Mouse (Mus musculus) erythroblast, embryonic 14.5 days (primary cell): Measurements from ENCODE around the gene Bglap. TPM values are rescaled to one million over a fixed set of nuclear protein-coding genes. Genes with fewer than 3 reads are reported as not detected.
"Not testable (repeated sequence)": the region's sequence is repeated elsewhere in the genome, so short reads cannot be mapped to it uniquely, and the experiment has no call there.

ENCODE experiments used
- H3K27me3 ChIP-seq: 2 replicates; pipeline ENCODE4 v1.6.1; 2012; ENCODE audit warnings: inconsistent platforms; ENCODE audit not compliant: control insufficient read depth
- H3K36me3 ChIP-seq: 2 replicates; pipeline ENCODE4 v1.6.1; 2012; ENCODE audit warnings: mild to moderate bottlenecking, inconsistent platforms; ENCODE audit not compliant: control insufficient read depth
- H3K4me1 ChIP-seq: 2 replicates; pipeline ENCODE4 v1.6.1; 2012; ENCODE audit warnings: inconsistent platforms; ENCODE audit not compliant: control insufficient read depth
- H3K4me3 ChIP-seq: replicated peaks from 2 replicates; pipeline ENCODE3; 2012; ENCODE audit warnings: moderate library complexity, mild to moderate bottlenecking, inconsistent platforms
- H3K9me3 ChIP-seq: 2 replicates; pipeline ENCODE4 v1.6.1; 2012; ENCODE audit warnings: low read length, inconsistent platforms, mixed read lengths; ENCODE audit not compliant: control insufficient read depth
- GATA1 ChIP-seq: IDR thresholded peaks from 2 replicates; pipeline ENCODE4 v1.6.1; 2012; ENCODE audit warnings: low read length, inconsistent platforms, mixed read lengths
- TAL1 ChIP-seq: IDR thresholded peaks from 3 replicates; pipeline ENCODE4 v1.6.1; 2012; ENCODE audit warnings: low read length, inconsistent platforms, mixed read lengths
- polyA plus RNA-seq: library from polyadenylated mRNA; stranded (reverse); fragments of >175 nt; gene quantifications from 2 replicates; pipeline ENCODE4 v1.2.3, GENCODE M21; 2012

Bglap gene
- not detected in 2 replicates for polyA plus RNA-seq

DNA sequence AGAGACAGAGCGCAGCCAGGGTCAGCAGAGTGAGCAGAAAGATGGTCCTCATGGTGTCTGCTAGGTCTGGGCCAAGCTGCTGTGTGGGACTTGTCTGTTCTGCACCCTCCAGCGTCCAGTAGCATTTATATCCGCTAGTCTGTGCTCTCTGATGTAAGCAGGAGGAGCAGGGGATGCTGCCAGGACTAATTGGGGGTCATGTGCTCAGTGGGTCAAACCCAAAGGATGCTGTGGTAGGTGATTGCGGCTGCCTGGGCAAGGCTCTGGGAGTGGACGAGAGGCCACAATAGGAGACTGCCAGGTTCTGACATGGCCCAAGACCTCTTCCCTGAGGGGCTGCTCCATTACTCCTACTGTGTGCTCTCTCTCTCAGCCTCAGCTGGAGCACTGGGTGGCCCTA is at the start of gene Bglap:
Bglap (minus strand) TSS at position 101 of the 400 bp plus-strand sequence.
- TF ChIP-seq GATA1 (no peak), TAL1 (no peak)
- H3K4me1 ChIP-seq: peaks cover 7% of the 10 kb centered on the region
- peaks cover 2% of the 10 kb centered on the region; the same call in 1 of the 2 replicates for H3K27me3 ChIP-seq
- no peaks in the 10 kb centered on the region for H3K36me3 ChIP-seq
- H3K9me3 ChIP-seq: no peaks in the 10 kb centered on the region
- no peak within 1 kb of the TSS for H3K4me3 ChIP-seq

GRCm38 (mm10) chr3:88428639-88429038 is 44.4 kb upstream of the Bglap start:
- H3K36me3 ChIP-seq, H3K4me3 ChIP-seq, H3K27me3 ChIP-seq, H3K9me3 ChIP-seq: not testable (repeated sequence)
- H3K4me1 ChIP-seq: peaks cover 32% of the 10 kb centered on the region

DNA sequence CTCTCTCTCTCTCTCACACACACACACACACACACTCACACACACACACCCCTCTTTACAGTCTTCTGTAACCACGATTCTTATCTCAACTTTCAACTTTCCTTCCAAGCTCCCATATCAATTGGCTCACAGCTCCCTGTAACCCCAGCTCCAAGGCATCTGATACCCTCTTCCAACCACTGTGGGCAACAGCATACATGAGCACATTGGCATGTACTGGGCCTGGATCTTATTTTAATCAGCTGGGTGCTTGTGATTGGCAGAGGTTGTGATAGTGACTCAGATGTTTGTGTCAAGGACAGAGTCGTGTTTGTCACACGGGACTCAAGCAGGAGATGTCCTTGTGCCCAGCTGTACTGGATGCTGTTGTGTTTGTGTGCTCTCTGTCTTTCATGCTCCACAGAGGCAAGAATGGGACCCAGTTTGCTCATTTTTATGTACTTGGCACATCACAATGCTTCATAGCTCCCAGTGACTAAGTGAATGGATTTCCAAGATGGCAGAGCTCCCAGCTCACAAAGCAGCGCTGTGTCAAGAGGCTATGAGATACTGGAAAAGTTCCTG is 43.2 kb upstream of the Bglap start:
- no peak overlapping the region for H3K4me3 ChIP-seq
- TF ChIP-seq GATA1 (no peak), TAL1 (no peak)
- H3K27me3 ChIP-seq: no peaks in the 10 kb centered on the region
- peaks cover 8% of the 10 kb centered on the region for H3K36me3 ChIP-seq
- no peaks in the 10 kb centered on the region for H3K9me3 ChIP-seq
- peaks cover 42% of the 10 kb centered on the region for H3K4me1 ChIP-seq

- Histone ChIP-seq H3K36me3 (peaks cover 23% of the 10 kb centered on the region), H3K27me3 (no peaks in the 10 kb centered on the region), H3K4me3 (peak overlapping the region; percentile 99), H3K4me1 (peaks cover 56% of the 10 kb centered on the region), H3K9me3 (peaks cover 2% of the 10 kb centered on the region; the same call in 1 of the 2 replicates)
- TF ChIP-seq TAL1: no peak
- TF ChIP-seq GATA1: no peak
Measured at GRCm38 (mm10) chr3:88425708-88426420, 41.6 kb upstream of the Bglap start.

- TF ChIP-seq TAL1 (no peak), GATA1 (no peak)
- H3K27me3 ChIP-seq: no peaks in the 10 kb centered on the region
- peaks cover 29% of the 10 kb centered on the region for H3K36me3 ChIP-seq
- H3K4me3 ChIP-seq: peak overlapping the region; percentile 99
- peaks cover 62% of the 10 kb centered on the region for H3K4me1 ChIP-seq
- H3K9me3 ChIP-seq: peaks cover 2% of the 10 kb centered on the region; the same call in 1 of the 2 replicates
Measured at GRCm38 (mm10) chr3:88425330-88425689, 41.0 kb upstream of the Bglap start.

DNA sequence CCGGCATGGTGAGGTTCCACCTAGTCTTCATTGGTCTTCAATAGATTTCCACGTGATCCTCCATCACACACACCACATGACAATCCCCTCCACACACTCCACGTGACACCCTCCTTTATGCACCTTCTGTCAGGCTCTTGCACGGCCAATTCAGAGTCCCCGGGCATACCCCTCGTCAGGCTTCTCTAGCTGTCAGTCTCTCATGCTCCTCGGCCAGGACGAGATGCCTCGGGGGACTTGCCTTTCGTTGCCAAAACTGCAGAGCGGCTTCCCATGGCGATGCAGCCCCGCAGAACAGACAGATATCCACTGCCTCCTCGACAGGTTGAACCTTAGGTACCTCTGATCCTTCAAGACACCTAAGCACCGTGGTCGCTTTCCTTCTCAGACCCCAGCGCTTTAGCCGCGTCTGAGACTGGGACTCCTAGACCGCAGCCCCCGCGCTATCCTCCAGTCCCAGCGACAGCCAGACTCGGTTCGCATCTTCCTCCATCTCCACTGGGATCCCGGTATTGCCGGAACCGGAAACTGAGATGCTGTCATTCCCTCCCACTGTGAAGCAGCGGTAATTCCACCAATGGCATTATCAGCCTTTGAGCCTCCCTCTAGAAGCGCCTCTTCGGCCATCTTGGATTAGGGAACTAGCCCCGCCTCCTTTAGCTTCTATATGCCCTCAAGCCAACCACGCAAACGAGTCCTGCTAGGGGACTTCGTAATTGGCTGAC is 40.5 kb upstream of the Bglap start, which contains the start of gene Slc25a44:
Slc25a44 (minus strand) TSS at position 535 of the 725 bp plus-strand sequence.
- peak within 1 kb of the TSS; percentile 99 for H3K4me3 ChIP-seq
- peaks cover 34% of the 10 kb centered on the region for H3K36me3 ChIP-seq
- peaks cover 66% of the 10 kb centered on the region for H3K4me1 ChIP-seq
- peaks cover 2% of the 10 kb centered on the region; the same call in 1 of the 2 replicates for H3K9me3 ChIP-seq
- TF ChIP-seq TAL1 (no peak), GATA1 (no peak)
- H3K27me3 ChIP-seq: no peaks in the 10 kb centered on the region

GRCm38 (mm10) chr3:88422020-88422720 is 37.9 kb upstream of the Bglap start:
- Histone ChIP-seq H3K9me3 (peaks cover 2% of the 10 kb centered on the region; the same call in 1 of the 2 replicates), H3K36me3 (peaks cover 60% of the 10 kb centered on the region), H3K4me1 (peaks cover 84% of the 10 kb centered on the region), H3K27me3 (no peaks in the 10 kb centered on the region), H3K4me3 (peak overlapping the region; percentile 31)
- no peak for TF ChIP-seq GATA1
- no peak for TF ChIP-seq TAL1

GRCm38 (mm10) chr3:88420771-88421170 is 36.5 kb upstream of the Bglap start:
- no peak overlapping the region for H3K4me3 ChIP-seq
- TF ChIP-seq TAL1: no peak
- no peak for TF ChIP-seq GATA1
- peaks cover 74% of the 10 kb centered on the region for H3K36me3 ChIP-seq
- no peaks in the 10 kb centered on the region for H3K27me3 ChIP-seq
- peaks cover 2% of the 10 kb centered on the region; the same call in 1 of the 2 replicates for H3K9me3 ChIP-seq
- H3K4me1 ChIP-seq: peaks cover 91% of the 10 kb centered on the region

DNA sequence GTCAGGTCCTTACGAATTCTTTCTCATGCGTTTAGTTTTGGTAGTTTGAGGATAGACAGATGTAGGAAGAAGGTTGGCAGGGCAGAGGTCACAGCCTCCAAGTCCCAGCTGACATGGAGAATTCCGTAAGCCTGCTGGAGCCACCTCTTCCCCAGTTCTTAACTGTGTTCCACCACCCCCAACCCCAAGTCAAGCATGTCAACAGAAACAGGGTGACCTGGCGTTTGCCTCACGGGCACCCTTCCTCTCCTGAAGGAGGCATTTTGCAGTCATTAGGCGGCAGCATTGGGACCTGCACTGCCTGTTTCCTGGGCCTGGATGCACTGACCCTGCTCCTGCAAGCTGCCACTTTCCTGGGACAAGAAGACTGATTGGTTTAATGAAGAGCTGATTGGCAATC is 33.8 kb upstream of the Bglap start:
- no peak overlapping the region for H3K4me3 ChIP-seq
- H3K4me1 ChIP-seq: peaks cover 93% of the 10 kb centered on the region
- no peak for TF ChIP-seq TAL1
- TF ChIP-seq GATA1: no peak
- H3K27me3 ChIP-seq: no peaks in the 10 kb centered on the region
- H3K36me3 ChIP-seq: peaks cover 98% of the 10 kb centered on the region
- peaks cover 2% of the 10 kb centered on the region; the same call in 1 of the 2 replicates for H3K9me3 ChIP-seq
